Mouse (Mus musculus): ENCODE measurements at regions not wholly inside any gene's neighbourhood (a gene's known extent, or its start where the extent isn't known, plus 50 kb on each side); places are given as distances from the start of the nearest gene placed in this dataset.

DNA sequence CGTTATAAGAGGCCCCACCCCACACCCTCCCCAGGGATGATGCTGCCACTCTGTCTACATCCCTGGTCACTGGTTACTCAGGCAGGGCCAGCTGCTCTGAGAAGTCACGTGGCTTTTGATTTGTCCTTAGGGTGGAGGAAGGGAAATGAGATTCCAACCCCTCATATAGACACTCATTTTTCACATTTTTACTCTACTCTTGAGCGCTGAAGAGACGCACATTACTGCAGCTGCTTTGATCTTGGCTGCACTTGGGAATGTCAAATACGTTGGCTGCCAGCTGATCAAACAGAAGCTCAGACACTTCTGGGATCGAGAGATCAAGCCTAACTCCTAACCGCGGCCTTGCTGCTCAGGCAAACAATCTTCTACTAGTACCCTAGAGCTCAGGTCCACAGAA, 88.2 kb upstream of the Slc45a1 start:
- TF ChIP-seq POLR2A (IDR thresholded peaks at IDR 0.05; ENCODE audit: insufficient read length, low read depth) (no peak), TCF12 (IDR thresholded peaks at IDR 0.05; ENCODE audit: insufficient read depth, poor library complexity, severe bottlenecking) (no peak), CEBPB (IDR thresholded peaks at IDR 0.05; ENCODE audit: insufficient read depth, poor library complexity, severe bottlenecking) (no peak), MYOG (IDR thresholded peaks at IDR 0.05; ENCODE audit: control insufficient read depth in 1 of 3, insufficient read depth in 1 of 3, insufficient read length in 2 of 3, low read depth in 2 of 3) (no peak), MYOD1 (IDR thresholded peaks at IDR 0.05; ENCODE audit: control insufficient read depth in 1 of 3, insufficient read length in 2 of 3, low read depth in 2 of 3) (no peak), TCF3 (IDR thresholded peaks at IDR 0.05; ENCODE audit: insufficient read length, low read depth) (no peak)

All from myocyte (in vitro differentiated cells).